Mouse (Mus musculus) inflammation-experienced regulatory T-cells, adult 6 months (primary cell): ENCODE results near the gene Olfr586. TPM values are rescaled to one million over a fixed set of nuclear protein-coding genes. Genes with fewer than 3 reads are reported as not detected.

Experiments used
- ATAC-seq: one replicate; pipeline ENCODE4 v1.8.0; 2017
- polyA plus RNA-seq, 3 experiments: library from polyadenylated mRNA; unstranded; fragments of 100-300 nt; shearing (Covaris generic); gene quantifications; one replicate each; pipeline ENCODE4 v1.2.1; 2017

The Olfr586 gene
- polyA plus RNA-seq, result not detected

GRCm38 (mm10) chr7:103125538-103125937 lies at the start of gene Olfr586:
Gene Olfr586 (minus strand): TSS chr7:103125638.
- no peak for ATAC-seq

DNA sequence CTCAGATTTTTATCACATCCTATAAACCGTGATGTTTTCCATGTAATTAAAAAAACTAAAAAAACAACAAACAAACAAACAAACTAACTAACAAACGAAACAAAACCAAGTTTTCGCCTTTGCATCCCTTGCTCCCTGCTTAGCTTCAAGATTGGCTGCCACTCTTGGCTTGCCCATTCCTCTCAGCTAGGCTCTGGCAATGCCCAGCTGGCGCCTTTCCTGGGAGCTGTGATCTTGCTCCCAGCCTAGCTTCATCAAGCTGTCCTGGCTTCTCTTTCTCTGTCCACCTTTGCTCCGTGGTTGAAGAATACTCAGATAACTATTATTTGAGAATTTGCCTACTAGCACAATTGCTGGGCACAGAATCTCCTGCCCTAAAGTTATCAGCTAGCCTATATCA lies 44.3 kb upstream of the Olfr586 start:
- ATAC-seq, result no peak

DNA sequence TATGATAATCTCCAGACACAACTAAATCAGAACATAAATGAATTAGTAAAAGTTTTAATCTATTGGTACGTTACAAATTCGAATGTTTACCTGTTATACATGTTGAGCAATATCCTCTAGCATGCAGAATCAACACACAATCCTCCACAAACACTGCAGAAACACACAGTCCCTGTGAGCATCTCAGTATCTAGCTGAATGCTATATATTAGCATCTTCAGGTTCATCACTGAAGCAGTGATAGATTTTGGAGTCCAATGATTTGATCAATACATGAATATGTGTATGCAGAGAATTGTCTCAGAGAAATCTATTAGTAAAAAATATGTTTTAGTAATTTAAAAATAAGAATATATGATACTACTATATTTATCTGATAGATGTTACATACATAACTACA lies 30.8 kb upstream of the Olfr586 start, which contains the start of gene Olfr589:
Gene Olfr589 (minus strand): TSS at position 101 of the 400 bp plus-strand sequence.
- ATAC-seq, result no peak

- ATAC-seq, result no peak
These were observed 15.1 kb upstream of the Olfr586 start, which contains the start of gene Olfr588-ps1 for GRCm38 (mm10) chr7:103140579-103140978. Gene Olfr588-ps1 (plus strand): TSS chr7:103140879.

GRCm38 (mm10) chr7:103119406-103119805 lies 6.0 kb downstream of the Olfr586 start:
- no peak for ATAC-seq

DNA sequence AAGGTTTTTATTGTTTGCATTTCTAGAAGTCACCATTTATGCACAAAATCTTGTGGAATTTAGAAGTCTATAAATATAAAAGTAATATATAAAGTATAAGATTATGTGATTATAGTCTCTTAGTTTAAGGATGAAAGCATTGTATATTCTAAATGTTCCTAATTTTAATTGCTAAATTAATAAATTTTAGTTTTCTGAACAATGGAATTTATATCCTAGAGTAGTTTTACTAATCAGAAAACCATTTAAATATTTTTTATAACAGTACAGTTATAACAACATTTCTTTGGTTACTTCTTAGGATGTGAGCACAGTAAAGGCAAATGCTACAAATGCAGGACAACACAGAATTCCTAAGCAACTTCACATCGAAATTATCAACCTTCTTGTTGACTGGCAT lies 28.0 kb downstream of the Olfr586 start, which contains the start of gene Olfr585:
Gene Olfr585 (plus strand): TSS at position 301 of the 400 bp plus-strand sequence.
- ATAC-seq, result no peak

- ATAC-seq, result no peak
These were observed 43.9 kb downstream of the Olfr586 start, which contains the start of gene Olfr584 for GRCm38 (mm10) chr7:103081585-103081984. Gene Olfr584 (plus strand): TSS chr7:103081885.

Other genes starting within 250 kb of the Olfr586 start
- gene Olfr568, start 248.5 kb downstream of the Olfr586 start, polyA plus RNA-seq, result not detected
- gene Olfr569, start 234.8 kb downstream of the Olfr586 start, polyA plus RNA-seq, result not detected
- gene Olfr570, start 231.1 kb downstream of the Olfr586 start, polyA plus RNA-seq, result not detected
- not detected for gene Olfr571, start 208.1 kb downstream of the Olfr586 start, polyA plus RNA-seq
- gene Olfr572, start 201.2 kb downstream of the Olfr586 start, polyA plus RNA-seq, result not detected
- not detected for gene Olfr573-ps1, start 183.1 kb downstream of the Olfr586 start, polyA plus RNA-seq
- not detected for gene Olfr574, start 177.2 kb downstream of the Olfr586 start, polyA plus RNA-seq
- not detected for gene Olfr575, start 166.9 kb downstream of the Olfr586 start, polyA plus RNA-seq
- gene Olfr576, start 163.0 kb downstream of the Olfr586 start, polyA plus RNA-seq, result not detected
- not detected for gene Olfr577, start 149.7 kb downstream of the Olfr586 start, polyA plus RNA-seq
- gene Olfr578, start 136.3 kb downstream of the Olfr586 start, polyA plus RNA-seq, result not detected
- gene Olfr582, start 87.6 kb downstream of the Olfr586 start, polyA plus RNA-seq, result not detected
- gene Olfr583, start 74.3 kb downstream of the Olfr586 start, polyA plus RNA-seq, result not detected
- gene Olfr584, start 43.8 kb downstream of the Olfr586 start, polyA plus RNA-seq, result not detected
- gene Olfr585, start 27.9 kb downstream of the Olfr586 start, polyA plus RNA-seq, result not detected
- gene Olfr588-ps1, start 15.2 kb upstream of the Olfr586 start, polyA plus RNA-seq, result under 1 TPM in 1 of 3 experiments, not detected in 2; 0.16 TPM
- gene Olfr589, start 30.7 kb upstream of the Olfr586 start, polyA plus RNA-seq, result not detected
- gene Olfr591, start 52.7 kb upstream of the Olfr586 start, polyA plus RNA-seq, result under 1 TPM in 1 of 3 experiments, not detected in 2; 0.28 TPM
- gene Olfr592, start 59.2 kb upstream of the Olfr586 start, polyA plus RNA-seq, result under 1 TPM in 1 of 3 experiments, not detected in 2; 0.06 TPM
- not detected for gene Olfr593, start 86.2 kb upstream of the Olfr586 start, polyA plus RNA-seq
- gene Olfr594, start 91.4 kb upstream of the Olfr586 start, polyA plus RNA-seq, result not detected
- not detected for gene Usp17ld, start 126.9 kb upstream of the Olfr586 start, polyA plus RNA-seq
- gene Olfr596, start 180.0 kb upstream of the Olfr586 start, polyA plus RNA-seq, result not detected
- under 1 TPM in 1 of 3 experiments, not detected in 2; 0.18 TPM for gene Olfr597, start 190.7 kb upstream of the Olfr586 start, polyA plus RNA-seq
- gene Olfr598, start 197.9 kb upstream of the Olfr586 start, polyA plus RNA-seq, result not detected
- not detected for gene Olfr599, start 210.3 kb upstream of the Olfr586 start, polyA plus RNA-seq
- gene Olfr600, start 224.0 kb upstream of the Olfr586 start, polyA plus RNA-seq, result not detected
- gene Olfr601, start 237.0 kb upstream of the Olfr586 start, polyA plus RNA-seq, result not detected